Mouse (Mus musculus): ENCODE data around the gene Asb13. TPM values are rescaled to one million over a fixed set of nuclear protein-coding genes. Genes with fewer than 3 reads are reported as not detected.

Gene Asb13
- polyA plus RNA-seq, 1 experiment from 2014 or later, result 5.7 TPM

- WGBS, result 86% methylated on average over 7 of the region's 7 CpGs
- ATAC-seq (replicated peaks; ENCODE audit: extremely low read depth, insufficient read depth, low FRiP score), result no peak
- Histone ChIP-seq H3K27me3 (ENCODE audit: control insufficient read depth, insufficient read depth, low read length) (no peaks in the 10 kb centered on the region), H3K27ac (ENCODE audit: low read length) (no peak overlapping the region), H3K4me1 (ENCODE audit: control insufficient read depth, insufficient read depth, low read length) (no peaks in the 10 kb centered on the region), H3K9ac (ENCODE audit: low read length) (no peak overlapping the region), H3K36me3 (ENCODE audit: control insufficient read depth, insufficient read depth) (0 out of 2 replicates have a peak, but pooled peaks cover 2% of the 10 kb centered on the region), H3K4me3 (ENCODE audit: low read length) (no peak overlapping the region), H3K9me3 (replicated peaks; ENCODE audit: control insufficient read depth, low read length) (no peaks in the 10 kb centered on the region), H3K4me2 (ENCODE audit: low read depth, low read length) (no peak overlapping the region)
These were observed 12.7 kb downstream of the Asb13 start for GRCm38 (mm10) chr13:3646566-3646965.

GRCm38 (mm10) chr13:3650569-3650968 lies 16.7 kb downstream of the Asb13 start:
- 79% methylated on average over 4 of the region's 4 CpGs for WGBS
- H3K9me3 ChIP-seq (replicated peaks; ENCODE audit: control insufficient read depth, low read length), result no peaks in the 10 kb centered on the region
- H3K36me3 ChIP-seq (ENCODE audit: control insufficient read depth, insufficient read depth), result 0 out of 2 replicates have a peak, but pooled peaks cover 2% of the 10 kb centered on the region
- H3K27me3 ChIP-seq (ENCODE audit: control insufficient read depth, insufficient read depth, low read length), result no peaks in the 10 kb centered on the region
- no peak overlapping the region for H3K9ac ChIP-seq (ENCODE audit: low read length)
- H3K4me1 ChIP-seq (ENCODE audit: control insufficient read depth, insufficient read depth, low read length), result no peaks in the 10 kb centered on the region
- no peak overlapping the region for H3K27ac ChIP-seq (ENCODE audit: low read length)
- no peak for ATAC-seq (replicated peaks; ENCODE audit: extremely low read depth, insufficient read depth, low FRiP score)
- H3K4me2 ChIP-seq (ENCODE audit: low read depth, low read length), result no peak overlapping the region
- H3K4me3 ChIP-seq (ENCODE audit: low read length), result no peak overlapping the region

- Histone ChIP-seq H3K27me3 (ENCODE audit: control insufficient read depth, insufficient read depth, low read length) (no peaks in the 10 kb centered on the region), H3K4me3 (ENCODE audit: low read length) (no peak overlapping the region), H3K9ac (ENCODE audit: low read length) (no peak overlapping the region), H3K9me3 (replicated peaks; ENCODE audit: control insufficient read depth, low read length) (no peaks in the 10 kb centered on the region), H3K27ac (ENCODE audit: low read length) (no peak overlapping the region), H3K4me2 (ENCODE audit: low read depth, low read length) (no peak overlapping the region), H3K36me3 (ENCODE audit: control insufficient read depth, insufficient read depth) (0 out of 2 replicates have a peak, but pooled peaks cover 1% of the 10 kb centered on the region), H3K4me1 (ENCODE audit: control insufficient read depth, insufficient read depth, low read length) (no peaks in the 10 kb centered on the region)
- WGBS, result 78% methylated on average over 2 of the region's 2 CpGs
- no peak for ATAC-seq (replicated peaks; ENCODE audit: extremely low read depth, insufficient read depth, low FRiP score)
These were observed 20.6 kb downstream of the Asb13 start for GRCm38 (mm10) chr13:3654432-3654831.

- Histone ChIP-seq H3K4me3 (ENCODE audit: low read length) (no peak overlapping the region), H3K36me3 (ENCODE audit: control insufficient read depth, insufficient read depth) (no peaks in the 10 kb centered on the region), H3K4me2 (ENCODE audit: low read depth, low read length) (no peak overlapping the region), H3K27me3 (ENCODE audit: control insufficient read depth, insufficient read depth, low read length) (no peaks in the 10 kb centered on the region), H3K9me3 (replicated peaks; ENCODE audit: control insufficient read depth, low read length) (no peaks in the 10 kb centered on the region), H3K9ac (ENCODE audit: low read length) (no peak overlapping the region), H3K27ac (ENCODE audit: low read length) (no peak overlapping the region), H3K4me1 (ENCODE audit: control insufficient read depth, insufficient read depth, low read length) (no peaks in the 10 kb centered on the region)
- ATAC-seq (replicated peaks; ENCODE audit: extremely low read depth, insufficient read depth, low FRiP score), result no peak
- 69% methylated on average over 16 of the region's 16 CpGs for WGBS
These were observed 25.6 kb downstream of the Asb13 start for GRCm38 (mm10) chr13:3659163-3660160.

- ATAC-seq (replicated peaks; ENCODE audit: extremely low read depth, insufficient read depth, low FRiP score), result no peak
- no peak overlapping the region for H3K4me3 ChIP-seq (ENCODE audit: low read length)
- no peaks in the 10 kb centered on the region for H3K4me1 ChIP-seq (ENCODE audit: control insufficient read depth, insufficient read depth, low read length)
- 60% methylated on average over 3 of the region's 3 CpGs for WGBS
- no peak overlapping the region for H3K4me2 ChIP-seq (ENCODE audit: low read depth, low read length)
- H3K36me3 ChIP-seq (ENCODE audit: control insufficient read depth, insufficient read depth), result no peaks in the 10 kb centered on the region
- no peak overlapping the region for H3K27ac ChIP-seq (ENCODE audit: low read length)
- H3K9me3 ChIP-seq (replicated peaks; ENCODE audit: control insufficient read depth, low read length), result no peaks in the 10 kb centered on the region
- H3K27me3 ChIP-seq (ENCODE audit: control insufficient read depth, insufficient read depth, low read length), result no peaks in the 10 kb centered on the region
- no peak overlapping the region for H3K9ac ChIP-seq (ENCODE audit: low read length)
These were observed 30.4 kb downstream of the Asb13 start for GRCm38 (mm10) chr13:3664241-3664640.

GRCm38 (mm10) chr13:3665308-3665723 lies 31.5 kb downstream of the Asb13 start:
- 0 out of 2 replicates have a peak overlapping the region, but pooled peaks have one; percentile 40 for H3K9ac ChIP-seq (ENCODE audit: low read length)
- 0 out of 2 replicates have a peak, but pooled peaks have one; percentile 40 for ATAC-seq (replicated peaks; ENCODE audit: extremely low read depth, insufficient read depth, low FRiP score)
- H3K27me3 ChIP-seq (ENCODE audit: control insufficient read depth, insufficient read depth, low read length), result no peaks in the 10 kb centered on the region
- no peaks in the 10 kb centered on the region for H3K4me1 ChIP-seq (ENCODE audit: control insufficient read depth, insufficient read depth, low read length)
- whole genome bisulfite sequencing, result 9% methylated on average over 5 of the region's 5 CpGs
- H3K4me3 ChIP-seq (ENCODE audit: low read length), result peak overlapping the region; percentile 22; the same call in 1 of the 2 replicates
- no peak overlapping the region for H3K27ac ChIP-seq (ENCODE audit: low read length)
- H3K9me3 ChIP-seq (replicated peaks; ENCODE audit: control insufficient read depth, low read length), result no peaks in the 10 kb centered on the region
- no peaks in the 10 kb centered on the region for H3K36me3 ChIP-seq (ENCODE audit: control insufficient read depth, insufficient read depth)
- peak overlapping the region; percentile 53 for H3K4me2 ChIP-seq (ENCODE audit: low read depth, low read length)

GRCm38 (mm10) chr13:3667288-3667873 lies 33.5 kb downstream of the Asb13 start:
- H3K36me3 ChIP-seq (ENCODE audit: control insufficient read depth, insufficient read depth), result no peaks in the 10 kb centered on the region
- WGBS, result 70% methylated on average over 5 of the region's 5 CpGs
- no peak overlapping the region for H3K4me3 ChIP-seq (ENCODE audit: low read length)
- ATAC-seq (replicated peaks; ENCODE audit: extremely low read depth, insufficient read depth, low FRiP score), result no peak
- no peaks in the 10 kb centered on the region for H3K4me1 ChIP-seq (ENCODE audit: control insufficient read depth, insufficient read depth, low read length)
- no peaks in the 10 kb centered on the region for H3K27me3 ChIP-seq (ENCODE audit: control insufficient read depth, insufficient read depth, low read length)
- no peak overlapping the region for H3K9ac ChIP-seq (ENCODE audit: low read length)
- no peak overlapping the region for H3K27ac ChIP-seq (ENCODE audit: low read length)
- no peaks in the 10 kb centered on the region for H3K9me3 ChIP-seq (replicated peaks; ENCODE audit: control insufficient read depth, low read length)
- no peak overlapping the region for H3K4me2 ChIP-seq (ENCODE audit: low read depth, low read length)

GRCm38 (mm10) chr13:3668068-3668467 lies 34.2 kb downstream of the Asb13 start:
- no peak overlapping the region for H3K4me3 ChIP-seq (ENCODE audit: low read length)
- no peaks in the 10 kb centered on the region for H3K9me3 ChIP-seq (replicated peaks; ENCODE audit: control insufficient read depth, low read length)
- H3K27ac ChIP-seq (ENCODE audit: low read length), result no peak overlapping the region
- no peak for ATAC-seq (replicated peaks; ENCODE audit: extremely low read depth, insufficient read depth, low FRiP score)
- H3K36me3 ChIP-seq (ENCODE audit: control insufficient read depth, insufficient read depth), result no peaks in the 10 kb centered on the region
- H3K9ac ChIP-seq (ENCODE audit: low read length), result no peak overlapping the region
- 97% methylated on average over 3 of the region's 3 CpGs for WGBS
- no peaks in the 10 kb centered on the region for H3K4me1 ChIP-seq (ENCODE audit: control insufficient read depth, insufficient read depth, low read length)
- H3K27me3 ChIP-seq (ENCODE audit: control insufficient read depth, insufficient read depth, low read length), result no peaks in the 10 kb centered on the region
- H3K4me2 ChIP-seq (ENCODE audit: low read depth, low read length), result no peak overlapping the region

- H3K27me3 ChIP-seq (ENCODE audit: control insufficient read depth, insufficient read depth, low read length), result no peaks in the 10 kb centered on the region
- H3K4me2 ChIP-seq (ENCODE audit: low read depth, low read length), result no peak overlapping the region
- H3K9ac ChIP-seq (ENCODE audit: low read length), result no peak overlapping the region
- H3K27ac ChIP-seq (ENCODE audit: low read length), result no peak overlapping the region
- no peaks in the 10 kb centered on the region for H3K9me3 ChIP-seq (replicated peaks; ENCODE audit: control insufficient read depth, low read length)
- no peak for ATAC-seq (replicated peaks; ENCODE audit: extremely low read depth, insufficient read depth, low FRiP score)
- H3K4me1 ChIP-seq (ENCODE audit: control insufficient read depth, insufficient read depth, low read length), result no peaks in the 10 kb centered on the region
- H3K36me3 ChIP-seq (ENCODE audit: control insufficient read depth, insufficient read depth), result no peaks in the 10 kb centered on the region
- whole genome bisulfite sequencing, result 80% methylated on average over 1 of the region's 1 CpGs
- H3K4me3 ChIP-seq (ENCODE audit: low read length), result no peak overlapping the region
These were observed 35.8 kb downstream of the Asb13 start for GRCm38 (mm10) chr13:3669611-3670010.

All from heart, embryonic 16.5 days (tissue).